Mouse (Mus musculus) G1E-ER4 (cell line): ENCODE data around the gene Diaph3. TPM values are rescaled to one million over a fixed set of nuclear protein-coding genes. Genes with fewer than 3 reads are reported as not detected.

Experiments
- GATA1 ChIP-seq: IDR thresholded peaks from one replicate; pipeline ENCODE4 v1.8.0; 2012; ENCODE audit warnings: low read length, inconsistent platforms
- polyA plus RNA-seq: library from polyadenylated mRNA; stranded (reverse); fragments of >175 nt; gene quantifications from 2 replicates; pipeline ENCODE4 v1.2.3, GENCODE M21; 2012

Diaph3 gene
- polyA plus RNA-seq, 1 experiment, result 118 TPM

GRCm38 (mm10) chr14:86936424-86936823 lies 204.6 kb downstream of the Diaph3 start:
- TF ChIP-seq GATA1, result no peak

GRCm38 (mm10) chr14:86930763-86931162 lies 210.3 kb downstream of the Diaph3 start:
- no peak for TF ChIP-seq GATA1

- TF ChIP-seq GATA1, result no peak
These were observed 214.2 kb downstream of the Diaph3 start for GRCm38 (mm10) chr14:86926827-86927226.

GRCm38 (mm10) chr14:86898898-86899297 lies 242.1 kb downstream of the Diaph3 start:
- no peak for TF ChIP-seq GATA1

GRCm38 (mm10) chr14:86889070-86889804 lies 251.8 kb downstream of the Diaph3 start:
- no peak for TF ChIP-seq GATA1

GRCm38 (mm10) chr14:86885417-86886098 lies 255.5 kb downstream of the Diaph3 start:
- no peak for TF ChIP-seq GATA1

GRCm38 (mm10) chr14:86869536-86869935 lies 271.5 kb downstream of the Diaph3 start:
- TF ChIP-seq GATA1, result no peak

GRCm38 (mm10) chr14:86867143-86867542 lies 273.9 kb downstream of the Diaph3 start:
- no peak for TF ChIP-seq GATA1

GRCm38 (mm10) chr14:86864053-86864452 lies 277.0 kb downstream of the Diaph3 start:
- no peak for TF ChIP-seq GATA1

- TF ChIP-seq GATA1, result no peak
These were observed 279.6 kb downstream of the Diaph3 start for GRCm38 (mm10) chr14:86861277-86861946.

GRCm38 (mm10) chr14:86847154-86847810 lies 293.8 kb downstream of the Diaph3 start:
- TF ChIP-seq GATA1, result no peak

GRCm38 (mm10) chr14:86844075-86844474 lies 297.0 kb downstream of the Diaph3 start:
- TF ChIP-seq GATA1, result no peak

- no peak for TF ChIP-seq GATA1
These were observed 303.4 kb downstream of the Diaph3 start for GRCm38 (mm10) chr14:86837642-86838041.

GRCm38 (mm10) chr14:86834851-86835250 lies 306.2 kb downstream of the Diaph3 start:
- TF ChIP-seq GATA1, result no peak

GRCm38 (mm10) chr14:86834269-86834668 lies 306.8 kb downstream of the Diaph3 start:
- no peak for TF ChIP-seq GATA1

GRCm38 (mm10) chr14:86833003-86833402 lies 308.0 kb downstream of the Diaph3 start:
- TF ChIP-seq GATA1, result no peak

GRCm38 (mm10) chr14:86816246-86816645 lies 324.8 kb downstream of the Diaph3 start:
- TF ChIP-seq GATA1, result no peak
